Mouse (Mus musculus) layer of hippocampus, postnatal 36 days (tissue): ENCODE data around the gene Med12. TPM values are rescaled to one million over a fixed set of nuclear protein-coding genes. Genes with fewer than 3 reads are reported as not detected.

Experiments used
- total RNA-seq, 2 experiments: library from RNA; stranded (reverse); gene quantifications; 2 replicates each; pipeline ENCODE4 v1.2.3; 2021

Gene Med12
- total RNA-seq, 2 experiments from 2014 or later, result 23.1 to 26.5 TPM

Other genes starting within 250 kb of the Med12 start
- gene Tex11, start 214.4 kb upstream of the Med12 start, total RNA-seq, result not detected
- gene Slc7a3, start 188.0 kb upstream of the Med12 start, total RNA-seq, result 1 to 10 TPM; 4.8 to 6.8 TPM
- 10 to 100 TPM; 81.5 to 88.3 TPM for gene Snx12, start 51.5 kb upstream of the Med12 start, total RNA-seq
- 10 to 100 TPM; 21.3 to 25.4 TPM for gene Foxo4, start 19.5 kb upstream of the Med12 start, total RNA-seq
- gene Gm614, start 10.0 kb upstream of the Med12 start, total RNA-seq, result not detected
- 1 to 10 TPM in 1 of 2 experiments, under 1 TPM in 1; 0.90 to 1.6 TPM for gene Il2rg, start 5.8 kb upstream of the Med12 start, total RNA-seq
- not detected for gene Gm20489, start 5.0 kb upstream of the Med12 start, total RNA-seq
- 100 to 1,000 TPM; 186 to 189 TPM for gene Nlgn3, start 25.1 kb downstream of the Med12 start, total RNA-seq
- gene Gjb1, start 102.3 kb downstream of the Med12 start, total RNA-seq, result 10 to 100 TPM; 10.3 to 13.0 TPM
- gene Zmym3, start 146.8 kb downstream of the Med12 start, total RNA-seq, result 100 to 1,000 TPM; 159 to 175 TPM
- 100 to 1,000 TPM; 135 to 149 TPM for gene Nono, start 155.3 kb downstream of the Med12 start, total RNA-seq
- gene Itgb1bp2, start 175.1 kb downstream of the Med12 start, total RNA-seq, result 1 to 10 TPM; 1.0 to 1.4 TPM